Mouse (Mus musculus): ENCODE measurements around the gene Prkcz. TPM values are rescaled to one million over a fixed set of nuclear protein-coding genes. Genes with fewer than 3 reads are reported as not detected.

Gene Prkcz
- polyA plus RNA-seq, 1 experiment from 2014 or later: 82.1 TPM

GRCm38 (mm10) chr4:155218104-155218732, 142.9 kb downstream of the Prkcz start:
- no peaks in the 10 kb centered on the region for H3K27me3 ChIP-seq (ENCODE audit: control insufficient read depth, insufficient read depth, low read length)
- peaks cover 69% of the 10 kb centered on the region for H3K4me1 ChIP-seq (ENCODE audit: control insufficient read depth, insufficient read depth, low read length)
- WGBS: 71% methylated on average over 9 of the region's 9 CpGs
- peak overlapping the region; percentile 83; the same call in 1 of the 2 replicates for H3K4me3 ChIP-seq (ENCODE audit: low read depth, low read length)
- H3K9me3 ChIP-seq (ENCODE audit: control insufficient read depth, low read length): no peaks in the 10 kb centered on the region
- peak overlapping the region; percentile 78 for H3K4me2 ChIP-seq (ENCODE audit: low read depth, low read length)
- no peak for ATAC-seq (ENCODE audit: low read depth)
- H3K9ac ChIP-seq (replicated peaks; ENCODE audit: low read depth, low read length): no peak overlapping the region
- no peak overlapping the region for H3K27ac ChIP-seq (ENCODE audit: low read depth, low read length)
- no peaks in the 10 kb centered on the region for H3K36me3 ChIP-seq (ENCODE audit: control insufficient read depth, insufficient read depth, low read length)

DNA sequence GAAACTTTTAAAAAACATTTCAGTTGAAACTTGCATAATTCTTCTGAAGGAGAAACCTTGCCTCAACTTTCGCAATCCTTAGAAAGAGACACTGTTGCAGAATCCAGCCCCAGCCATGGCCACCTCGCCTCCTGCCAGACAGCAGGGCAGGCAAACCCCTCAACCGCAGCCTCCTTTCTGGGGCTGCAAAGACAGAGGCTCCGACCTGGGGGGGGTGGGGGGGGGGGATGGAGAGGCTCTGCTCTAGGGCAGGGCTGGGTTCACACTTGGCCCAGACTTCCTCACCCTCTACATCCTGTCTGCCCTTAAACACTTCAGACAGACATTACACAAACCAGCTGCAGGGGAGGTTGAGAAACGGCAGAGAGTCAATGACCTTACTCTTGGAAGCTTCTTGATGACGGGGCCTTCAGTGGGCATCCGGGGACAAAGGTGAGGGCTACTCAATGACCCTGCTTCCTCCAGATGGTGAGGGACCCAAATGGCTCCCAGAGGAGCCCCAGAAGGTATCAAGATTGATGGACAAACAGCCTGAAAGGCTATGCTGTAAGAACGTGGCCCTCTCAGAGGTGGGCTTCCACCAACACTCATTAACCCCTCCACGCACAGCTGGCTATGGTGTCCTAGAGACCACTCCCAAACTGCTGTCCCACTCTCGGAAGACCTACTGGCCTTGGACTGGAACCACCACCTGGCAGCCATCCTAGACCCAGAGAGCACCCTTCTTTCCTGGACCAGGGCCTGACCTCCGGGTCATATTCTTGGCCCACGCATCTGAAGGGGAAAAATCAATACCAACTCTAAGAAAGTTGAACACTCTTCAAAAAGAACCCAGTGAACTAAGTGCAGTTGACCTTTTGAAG, 143.7 kb downstream of the Prkcz start:
- no peak for ATAC-seq (ENCODE audit: low read depth)
- Histone ChIP-seq H3K27ac (ENCODE audit: low read depth, low read length) (no peak overlapping the region; the same call in 1 of the 2 replicates), H3K4me3 (ENCODE audit: low read depth, low read length) (no peak overlapping the region), H3K36me3 (ENCODE audit: control insufficient read depth, insufficient read depth, low read length) (no peaks in the 10 kb centered on the region), H3K9me3 (ENCODE audit: control insufficient read depth, low read length) (no peaks in the 10 kb centered on the region), H3K27me3 (ENCODE audit: control insufficient read depth, insufficient read depth, low read length) (no peaks in the 10 kb centered on the region), H3K9ac (replicated peaks; ENCODE audit: low read depth, low read length) (no peak overlapping the region), H3K4me2 (ENCODE audit: low read depth, low read length) (0 out of 2 replicates have a peak overlapping the region, but pooled peaks have one; percentile 6), H3K4me1 (ENCODE audit: control insufficient read depth, insufficient read depth, low read length) (peaks cover 73% of the 10 kb centered on the region)
- 63% methylated on average over 12 of the region's 12 CpGs for WGBS

GRCm38 (mm10) chr4:155215773-155216630, 145.2 kb downstream of the Prkcz start:
- Histone ChIP-seq H3K27me3 (ENCODE audit: control insufficient read depth, insufficient read depth, low read length) (no peaks in the 10 kb centered on the region), H3K4me2 (ENCODE audit: low read depth, low read length) (0 out of 2 replicates have a peak overlapping the region, but pooled peaks have one; percentile 8), H3K9me3 (ENCODE audit: control insufficient read depth, low read length) (no peaks in the 10 kb centered on the region), H3K36me3 (ENCODE audit: control insufficient read depth, insufficient read depth, low read length) (no peaks in the 10 kb centered on the region), H3K4me3 (ENCODE audit: low read depth, low read length) (no peak overlapping the region), H3K27ac (ENCODE audit: low read depth, low read length) (peak overlapping the region; percentile 56), H3K4me1 (ENCODE audit: control insufficient read depth, insufficient read depth, low read length) (peaks cover 73% of the 10 kb centered on the region), H3K9ac (replicated peaks; ENCODE audit: low read depth, low read length) (no peak overlapping the region)
- no peak for ATAC-seq (ENCODE audit: low read depth)
- 51% methylated on average over 12 of the region's 12 CpGs for WGBS

DNA sequence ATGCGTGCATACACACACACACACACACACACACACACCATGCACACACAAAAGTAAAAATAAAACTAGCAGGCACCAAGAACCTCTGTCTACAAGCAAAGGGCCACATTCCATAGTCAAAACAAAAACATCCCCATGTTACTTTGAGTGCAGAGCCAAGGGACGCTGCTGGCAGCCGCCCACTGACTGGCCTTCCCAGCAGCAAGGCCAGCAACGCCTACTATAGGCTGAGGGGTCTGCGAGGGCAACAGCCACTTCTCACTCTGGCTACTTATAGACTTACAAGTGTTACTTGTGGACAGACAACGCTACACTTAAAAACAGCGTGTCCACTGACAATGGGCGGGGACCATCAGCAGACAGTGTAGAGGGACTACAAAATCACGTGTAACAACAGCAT, 146.0 kb downstream of the Prkcz start:
- no peaks in the 10 kb centered on the region for H3K36me3 ChIP-seq (ENCODE audit: control insufficient read depth, insufficient read depth, low read length)
- 50% methylated on average over 9 of the region's 9 CpGs for WGBS

DNA sequence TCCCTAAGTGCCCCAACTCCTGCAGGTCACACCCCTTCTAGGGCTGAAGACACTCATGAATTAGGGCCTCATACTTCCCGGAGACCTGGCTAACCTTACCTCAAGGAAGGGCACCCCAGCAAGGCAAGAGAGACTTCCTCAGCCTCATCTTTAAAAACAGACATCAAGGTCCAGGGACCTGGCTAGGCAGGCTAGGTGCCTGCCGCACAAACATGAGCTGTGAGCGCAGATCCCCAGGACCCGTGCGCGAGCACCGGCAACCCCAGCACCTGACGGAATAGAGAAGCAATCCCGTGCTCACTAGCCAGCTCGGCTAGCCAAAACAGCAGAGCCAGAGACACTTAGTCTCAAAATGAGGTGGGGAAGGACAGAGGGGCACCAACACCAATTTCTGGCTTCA, 146.4 kb downstream of the Prkcz start:
- WGBS: 72% methylated on average over 10 of the region's 10 CpGs
- Histone ChIP-seq H3K36me3 (ENCODE audit: control insufficient read depth, insufficient read depth, low read length) (no peaks in the 10 kb centered on the region), H3K4me3 (ENCODE audit: low read depth, low read length) (no peak overlapping the region), H3K9ac (replicated peaks; ENCODE audit: low read depth, low read length) (no peak overlapping the region), H3K27ac (ENCODE audit: low read depth, low read length) (no peak overlapping the region), H3K4me1 (ENCODE audit: control insufficient read depth, insufficient read depth, low read length) (peaks cover 68% of the 10 kb centered on the region), H3K4me2 (ENCODE audit: low read depth, low read length) (peak overlapping the region; percentile 12; the same call in 1 of the 2 replicates), H3K9me3 (ENCODE audit: control insufficient read depth, low read length) (no peaks in the 10 kb centered on the region), H3K27me3 (ENCODE audit: control insufficient read depth, insufficient read depth, low read length) (no peaks in the 10 kb centered on the region)
- ATAC-seq (ENCODE audit: low read depth): no peak

More for the DNA sequence above, 146.0 kb downstream of the Prkcz start:
- Histone ChIP-seq H3K27me3 (ENCODE audit: control insufficient read depth, insufficient read depth, low read length) (no peaks in the 10 kb centered on the region), H3K4me3 (ENCODE audit: low read depth, low read length) (no peak overlapping the region), H3K9me3 (ENCODE audit: control insufficient read depth, low read length) (no peaks in the 10 kb centered on the region), H3K4me2 (ENCODE audit: low read depth, low read length) (peak overlapping the region; percentile 12; the same call in 1 of the 2 replicates), H3K27ac (ENCODE audit: low read depth, low read length) (no peak overlapping the region), H3K9ac (replicated peaks; ENCODE audit: low read depth, low read length) (no peak overlapping the region), H3K4me1 (ENCODE audit: control insufficient read depth, insufficient read depth, low read length) (peaks cover 72% of the 10 kb centered on the region)
- ATAC-seq (ENCODE audit: low read depth): no peak

- Histone ChIP-seq H3K27me3 (ENCODE audit: control insufficient read depth, insufficient read depth, low read length) (no peaks in the 10 kb centered on the region), H3K9me3 (ENCODE audit: control insufficient read depth, low read length) (no peaks in the 10 kb centered on the region), H3K4me2 (ENCODE audit: low read depth, low read length) (0 out of 2 replicates have a peak overlapping the region, but pooled peaks have one; percentile 17), H3K36me3 (ENCODE audit: control insufficient read depth, insufficient read depth, low read length) (no peaks in the 10 kb centered on the region), H3K27ac (ENCODE audit: low read depth, low read length) (peak overlapping the region; percentile 23; the same call in 1 of the 2 replicates), H3K4me1 (ENCODE audit: control insufficient read depth, insufficient read depth, low read length) (peaks cover 62% of the 10 kb centered on the region), H3K9ac (replicated peaks; ENCODE audit: low read depth, low read length) (no peak overlapping the region), H3K4me3 (ENCODE audit: low read depth, low read length) (no peak overlapping the region)
- WGBS: 64% methylated on average over 6 of the region's 6 CpGs
- ATAC-seq (ENCODE audit: low read depth): no peak
These were observed 147.0 kb downstream of the Prkcz start for GRCm38 (mm10) chr4:155214188-155214587.

- no peak overlapping the region for H3K4me3 ChIP-seq (ENCODE audit: low read depth, low read length)
- H3K4me2 ChIP-seq (ENCODE audit: low read depth, low read length): 0 out of 2 replicates have a peak overlapping the region, but pooled peaks have one; percentile 17
- H3K4me1 ChIP-seq (ENCODE audit: control insufficient read depth, insufficient read depth, low read length): peaks cover 58% of the 10 kb centered on the region
- no peaks in the 10 kb centered on the region for H3K9me3 ChIP-seq (ENCODE audit: control insufficient read depth, low read length)
- no peaks in the 10 kb centered on the region for H3K36me3 ChIP-seq (ENCODE audit: control insufficient read depth, insufficient read depth, low read length)
- WGBS: 52% methylated on average over 6 of the region's 6 CpGs
- H3K27me3 ChIP-seq (ENCODE audit: control insufficient read depth, insufficient read depth, low read length): no peaks in the 10 kb centered on the region
- peak overlapping the region; percentile 23; the same call in 1 of the 2 replicates for H3K27ac ChIP-seq (ENCODE audit: low read depth, low read length)
- 0 out of 2 replicates have a peak, but pooled peaks have one; percentile 13 for ATAC-seq (ENCODE audit: low read depth)
- H3K9ac ChIP-seq (replicated peaks; ENCODE audit: low read depth, low read length): no peak overlapping the region
These were observed 147.5 kb downstream of the Prkcz start for GRCm38 (mm10) chr4:155213752-155214054.

- WGBS: 42% methylated on average over 9 of the region's 9 CpGs
- H3K27ac ChIP-seq (ENCODE audit: low read depth, low read length): peak overlapping the region; percentile 23; the same call in 1 of the 2 replicates
- no peak overlapping the region for H3K4me3 ChIP-seq (ENCODE audit: low read depth, low read length)
- H3K4me2 ChIP-seq (ENCODE audit: low read depth, low read length): 0 out of 2 replicates have a peak overlapping the region, but pooled peaks have one; percentile 17
- H3K4me1 ChIP-seq (ENCODE audit: control insufficient read depth, insufficient read depth, low read length): peaks cover 56% of the 10 kb centered on the region
- H3K9ac ChIP-seq (replicated peaks; ENCODE audit: low read depth, low read length): no peak overlapping the region
- H3K27me3 ChIP-seq (ENCODE audit: control insufficient read depth, insufficient read depth, low read length): no peaks in the 10 kb centered on the region
- ATAC-seq (ENCODE audit: low read depth): peak; percentile 22; the same call in 1 of the 2 replicates
- no peaks in the 10 kb centered on the region for H3K36me3 ChIP-seq (ENCODE audit: control insufficient read depth, insufficient read depth, low read length)
- no peaks in the 10 kb centered on the region for H3K9me3 ChIP-seq (ENCODE audit: control insufficient read depth, low read length)
These were observed 148.0 kb downstream of the Prkcz start for GRCm38 (mm10) chr4:155213052-155213751.

Data from neural tube, embryonic 14.5 days (tissue).